Mouse (Mus musculus): Measurements from ENCODE around the gene Kcnk18.

GRCm38 (mm10) chr19:59252651-59253050, 33.6 kb downstream of the Kcnk18 start:
- TF ChIP-seq EP300 (IDR thresholded peaks at IDR 0.05; ENCODE audit: low read depth) (no peak), CTCF (IDR thresholded peaks at IDR 0.05; ENCODE audit: low read depth) (no peak)
